Mouse (Mus musculus) small intestine, adult 2 months (tissue): ENCODE data around the gene Ift81. TPM values are rescaled to one million over a fixed set of nuclear protein-coding genes. Genes with fewer than 3 reads are reported as not detected.
A peak's percentile ranks its signal among the peaks of the same experiment; 100 is the strongest.

ENCODE experiments used
- H3K27ac ChIP-seq: fragments of 200-500 bp; 2 replicates; pipeline ENCODE4 v1.5.1; 2012; ENCODE audit warnings: low read depth, low read length, control low read depth, inconsistent platforms; ENCODE audit not compliant: insufficient read depth
- H3K27me3 ChIP-seq: fragments of 200-500 bp; 2 replicates; pipeline ENCODE4 v1.6.1; 2012; ENCODE audit warnings: mild to moderate bottlenecking, moderate library complexity, low read length, inconsistent platforms; ENCODE audit not compliant: control insufficient read depth, insufficient read depth
- H3K36me3 ChIP-seq: fragments of 200-500 bp; 2 replicates; pipeline ENCODE4 v1.6.1; 2012; ENCODE audit warnings: mild to moderate bottlenecking, low read length, control low read depth, inconsistent platforms; ENCODE audit not compliant: control insufficient read depth, insufficient read depth
- H3K4me1 ChIP-seq: fragments of 200-500 bp; 2 replicates; pipeline ENCODE4 v1.6.1; 2012; ENCODE audit warnings: low read length, inconsistent platforms, mixed read lengths; ENCODE audit not compliant: control insufficient read depth, insufficient read depth, insufficient read length
- H3K4me3 ChIP-seq: fragments of 200-500 bp; 2 replicates; pipeline ENCODE4 v1.5.1; 2012; ENCODE audit warnings: low read depth, mild to moderate bottlenecking, control low read depth, inconsistent platforms, low read length, moderate library complexity
- CTCF ChIP-seq: fragments of 200-500 bp; IDR thresholded peaks from 2 replicates; pipeline ENCODE4 v1.5.1; 2012; ENCODE audit warnings: low read depth, mild to moderate bottlenecking, control low read depth, inconsistent platforms, low read length, moderate library complexity, mixed read lengths; ENCODE audit not compliant: insufficient replicate concordance, insufficient read length; ENCODE audit errors: extremely low read depth
- POLR2A ChIP-seq: fragments of 200-500 bp; IDR thresholded peaks from 2 replicates; pipeline ENCODE4 v1.6.1; 2012; ENCODE audit warnings: low read depth, mild to moderate bottlenecking, control low read depth, inconsistent platforms, low read length, moderate library complexity
- WGBS: fragments of 180-500 bp; shearing (Covaris S2); methylation state at CpG from one replicate; pipeline ENCODE4 v1.1.7; 2018; 5-methylcytosine and 5-hydroxymethylcytosine counted together
- polyA plus RNA-seq: library from polyadenylated mRNA; depleted of rRNA; stranded (reverse); fragments of >200 nt; gene quantifications from 2 replicates; pipeline ENCODE4 v1.2.3, GENCODE M21; 2012; rRNA removed

Gene Ift81
- 0.09 and 0.15 TPM in 2 replicates for polyA plus RNA-seq

DNA sequence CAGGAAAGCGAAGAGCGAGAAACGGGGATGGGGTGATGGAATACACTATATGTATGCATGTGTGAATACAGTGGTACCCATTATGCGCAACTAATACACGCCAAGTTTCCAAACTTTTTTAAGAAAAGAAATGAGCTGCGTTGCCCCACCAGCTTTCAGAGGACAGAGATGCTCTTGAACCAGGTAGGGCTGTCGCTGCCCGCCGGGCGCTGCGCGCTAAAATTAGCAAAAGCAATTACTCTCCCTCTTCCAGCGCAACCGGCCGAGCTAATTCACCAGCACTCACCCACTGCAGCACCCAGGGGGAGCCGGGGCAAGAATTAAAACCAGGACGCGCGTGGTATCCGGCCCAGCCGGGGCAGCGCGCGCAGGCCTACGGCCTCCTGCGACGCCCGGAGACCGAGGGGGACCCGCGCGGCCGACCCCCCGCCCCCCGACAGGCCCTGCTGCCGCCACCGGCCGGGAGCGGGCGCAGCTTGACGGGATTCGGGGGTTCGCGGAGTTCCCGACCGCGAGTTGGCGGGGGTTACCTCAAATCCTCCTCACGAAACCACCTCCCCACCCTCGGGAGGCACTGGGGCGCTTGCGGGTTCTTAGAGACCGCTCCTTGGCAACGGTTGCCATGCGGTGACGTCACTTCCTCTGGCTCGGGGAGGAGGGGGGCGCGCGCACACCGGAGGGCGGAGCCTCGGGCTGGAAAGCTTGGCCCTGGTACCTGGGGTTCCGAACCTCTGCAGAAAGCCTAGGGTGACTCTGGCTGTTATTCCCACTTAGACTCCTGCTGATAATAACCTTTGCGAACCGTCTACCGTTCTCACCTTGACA lies at the start of gene Ift81:
Gene Ift81, minus strand, starts transcription at position 611 of the 825 bp plus-strand sequence.
- 5% methylated on average over 67 of the region's 67 CpGs for WGBS
- H3K4me3 ChIP-seq = peak within 1 kb of the TSS; percentile 81
- H3K27ac ChIP-seq = peak within 1 kb of the TSS; percentile 17; the same call in 1 of the 2 replicates
- TF ChIP-seq POLR2A (no peak), CTCF (no peak)
- no peaks in the 10 kb centered on the region for H3K27me3 ChIP-seq
- H3K36me3 ChIP-seq = no peaks in the 10 kb centered on the region
- 0 out of 2 replicates have a peak, but pooled peaks cover 2% of the 10 kb centered on the region for H3K4me1 ChIP-seq

GRCm38 (mm10) chr5:122662501-122662900 lies 48.2 kb upstream of the Ift81 start:
- Histone ChIP-seq H3K4me3 (no peak overlapping the region), H3K4me1 (0 out of 2 replicates have a peak, but pooled peaks cover 2% of the 10 kb centered on the region), H3K27me3 (no peaks in the 10 kb centered on the region), H3K36me3 (no peaks in the 10 kb centered on the region), H3K27ac (no peak overlapping the region)
- TF ChIP-seq POLR2A (no peak), CTCF (no peak)
- 67% methylated on average over 6 of the region's 6 CpGs for WGBS

DNA sequence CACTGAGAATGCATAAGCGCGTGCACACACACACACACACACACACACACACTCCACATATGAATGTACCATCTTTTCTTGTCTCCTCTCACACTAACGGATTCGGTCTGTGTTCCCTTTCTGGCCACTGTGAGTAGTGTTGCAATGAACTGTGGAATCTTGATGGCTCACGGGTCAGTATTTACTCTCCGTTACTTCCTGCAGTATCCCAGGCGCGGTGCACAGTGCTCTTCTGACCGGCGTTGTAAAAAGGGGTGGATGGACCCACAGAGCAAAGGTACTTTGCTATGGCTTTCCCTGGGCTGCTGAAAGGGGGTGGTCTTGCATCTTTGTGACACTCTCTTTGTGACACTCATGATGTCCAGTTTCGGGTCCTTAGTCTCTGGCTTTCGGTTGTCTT lies 42.5 kb upstream of the Ift81 start:
- Histone ChIP-seq H3K4me1 (no peaks in the 10 kb centered on the region; the same call in 1 of the 2 replicates), H3K27ac (no peak overlapping the region), H3K4me3 (no peak overlapping the region), H3K27me3 (no peaks in the 10 kb centered on the region), H3K36me3 (no peaks in the 10 kb centered on the region)
- WGBS = 48% methylated on average over 12 of the region's 12 CpGs
- TF ChIP-seq POLR2A (no peak), CTCF (no peak)

DNA sequence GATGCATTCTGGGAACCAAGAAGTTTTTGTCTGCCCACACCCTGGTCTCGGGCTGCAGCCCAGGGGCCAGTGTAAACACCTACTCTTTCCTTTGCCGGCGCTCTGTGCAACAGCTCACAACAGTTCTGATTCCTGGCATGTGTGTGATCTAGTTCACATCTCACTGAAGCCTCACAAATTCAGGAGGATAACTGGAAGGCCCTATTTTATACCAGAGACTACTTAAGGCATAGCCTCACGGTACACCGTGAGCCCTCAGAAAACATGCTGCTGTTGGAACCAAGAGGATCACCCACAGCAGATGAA lies 39.9 kb upstream of the Ift81 start:
- Histone ChIP-seq H3K4me3 (no peak overlapping the region), H3K27me3 (no peaks in the 10 kb centered on the region), H3K36me3 (no peaks in the 10 kb centered on the region), H3K27ac (no peak overlapping the region), H3K4me1 (peaks cover under 1% of the 10 kb centered on the region; the same call in 1 of the 2 replicates)
- no peak for TF ChIP-seq CTCF
- TF ChIP-seq POLR2A = no peak
- 76% methylated on average over 5 of the region's 5 CpGs for WGBS

GRCm38 (mm10) chr5:122653446-122654267 lies 39.3 kb upstream of the Ift81 start:
- 71% methylated on average over 15 of the region's 15 CpGs for WGBS
- Histone ChIP-seq H3K4me1 (peaks cover 1% of the 10 kb centered on the region; the same call in 1 of the 2 replicates), H3K27me3 (no peaks in the 10 kb centered on the region), H3K36me3 (no peaks in the 10 kb centered on the region), H3K27ac (peak overlapping the region; percentile 61), H3K4me3 (peak overlapping the region; percentile 30)
- TF ChIP-seq POLR2A = no peak
- TF ChIP-seq CTCF = no peak

GRCm38 (mm10) chr5:122653112-122653445 lies 38.8 kb upstream of the Ift81 start:
- TF ChIP-seq CTCF (no peak), POLR2A (no peak)
- H3K27ac ChIP-seq = peak overlapping the region; percentile 61
- no peaks in the 10 kb centered on the region for H3K36me3 ChIP-seq
- H3K4me3 ChIP-seq = peak overlapping the region; percentile 30
- H3K27me3 ChIP-seq = no peaks in the 10 kb centered on the region
- peaks cover 1% of the 10 kb centered on the region; the same call in 1 of the 2 replicates for H3K4me1 ChIP-seq
- 74% methylated on average over 10 of the region's 10 CpGs for WGBS

GRCm38 (mm10) chr5:122652506-122652905 lies 38.2 kb upstream of the Ift81 start:
- WGBS = 30% methylated on average over 7 of the region's 7 CpGs
- no peak overlapping the region for H3K27ac ChIP-seq
- TF ChIP-seq CTCF = no peak
- no peak for TF ChIP-seq POLR2A
- no peaks in the 10 kb centered on the region for H3K36me3 ChIP-seq
- H3K27me3 ChIP-seq = no peaks in the 10 kb centered on the region
- H3K4me1 ChIP-seq = peaks cover 1% of the 10 kb centered on the region; the same call in 1 of the 2 replicates
- 0 out of 2 replicates have a peak overlapping the region, but pooled peaks have one; percentile 7 for H3K4me3 ChIP-seq
